Mouse (Mus musculus) midbrain, embryonic 12.5 days (tissue): Measurements from ENCODE around the gene Gnat1. TPM values are rescaled to one million over a fixed set of nuclear protein-coding genes. Genes with fewer than 3 reads are reported as not detected.

Experiments used
- ATAC-seq: fragments of 200-750 bp; cut with Nextera tagmentation; 2 replicates; pipeline ENCODE4 v1.8.0; 2017; ENCODE audit warnings: low read depth, moderate TSS enrichment, moderate library complexity; ENCODE audit not compliant: low FRiP score
- H3K27ac ChIP-seq: fragments of 300-500 bp; sonication (generic); replicated peaks from 2 replicates; pipeline ENCODE4 v1.5.1; 2016; ENCODE audit warnings: mild to moderate bottlenecking
- H3K27me3 ChIP-seq: fragments of 300-500 bp; sonication (generic); 2 replicates; pipeline ENCODE4 v1.6.1; 2016; ENCODE audit warnings: mild to moderate bottlenecking
- H3K36me3 ChIP-seq: fragments of 300-500 bp; sonication (generic); 2 replicates; pipeline ENCODE4 v1.6.1; 2016
- H3K4me1 ChIP-seq: fragments of 300-500 bp; sonication (generic); 2 replicates; pipeline ENCODE4 v1.6.1; 2016
- H3K4me2 ChIP-seq: fragments of 300-500 bp; sonication (generic); replicated peaks from 2 replicates; pipeline ENCODE4 v1.6.1; 2016; ENCODE audit warnings: mild to moderate bottlenecking, moderate library complexity
- H3K4me3 ChIP-seq: fragments of 300-500 bp; sonication (generic); 2 replicates; pipeline ENCODE4 v1.5.1; 2016; ENCODE audit warnings: mild to moderate bottlenecking
- H3K9ac ChIP-seq: fragments of 300-500 bp; sonication (generic); replicated peaks from 2 replicates; pipeline ENCODE4 v1.6.1; 2016; ENCODE audit warnings: mild to moderate bottlenecking, moderate library complexity
- H3K9me3 ChIP-seq: fragments of 300-500 bp; sonication (generic); 2 replicates; pipeline ENCODE4 v1.6.1; 2016; ENCODE audit warnings: mild to moderate bottlenecking
- WGBS: fragments of 180-500 bp; shearing (Covaris S2); methylation state at CpG from one replicate; pipeline ENCODE4 v1.1.7; 2016; 5-methylcytosine and 5-hydroxymethylcytosine counted together
- polyA plus RNA-seq: library from polyadenylated mRNA; unstranded; fragments of >200 nt; fragmentation: Nextera tagmentation; extraction: Ambion mirVana; gene quantifications from 2 replicates; pipeline ENCODE4 v1.2.1, GENCODE M21; 2016

Gene Gnat1
- polyA plus RNA-seq, 1 experiment from 2014 or later = 1.9 TPM

DNA sequence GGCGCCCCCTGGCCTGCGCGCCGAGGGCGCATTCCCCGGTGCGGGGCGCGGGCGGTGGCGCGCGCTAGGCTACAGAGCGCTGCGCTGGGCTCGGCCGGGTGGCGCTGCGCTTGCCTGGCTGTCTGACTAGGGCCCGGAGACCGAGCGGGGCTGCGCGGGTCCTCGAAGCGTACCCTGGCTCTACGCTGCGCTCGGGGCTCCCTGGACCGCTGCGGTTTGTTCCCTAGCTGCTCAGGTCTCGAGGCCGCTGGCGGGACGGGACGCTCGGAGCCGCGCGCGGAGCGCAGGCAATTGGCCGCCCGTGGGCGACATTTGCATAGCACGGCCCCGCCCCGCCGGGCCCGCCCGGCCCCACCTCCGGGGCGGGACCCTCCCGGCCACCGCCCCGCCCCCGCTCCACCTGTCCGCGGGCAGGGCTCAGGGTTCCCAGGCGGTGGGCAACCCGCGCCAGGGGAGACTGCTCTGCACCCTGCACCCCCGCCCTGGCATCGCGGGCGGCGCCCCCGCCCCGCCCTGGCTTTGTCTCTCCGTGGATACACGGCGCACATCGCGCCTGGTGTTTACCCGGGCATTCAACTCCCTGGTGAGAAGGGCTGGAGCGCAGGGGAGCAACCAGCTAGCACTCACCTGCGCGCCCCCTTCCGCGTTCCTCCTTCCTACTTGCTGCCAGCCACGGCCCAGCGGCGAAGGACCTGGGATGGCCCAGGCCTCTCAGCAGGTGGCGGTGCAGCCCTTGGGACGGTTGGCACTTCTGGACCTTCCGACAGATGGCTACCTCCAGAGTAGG is 30.4 kb upstream of the Gnat1 start, which contains the start of gene Sema3f:
Gene Sema3f, minus strand, starts transcription at position 779 of the 787 bp plus-strand sequence.
- H3K27me3 ChIP-seq = peaks cover 41% of the 10 kb centered on the region
- peak within 1 kb of the TSS; percentile 94 for H3K4me2 ChIP-seq
- peak within 1 kb of the TSS; percentile 90 for H3K27ac ChIP-seq
- peaks cover 58% of the 10 kb centered on the region for H3K4me1 ChIP-seq
- peak; percentile 72 for ATAC-seq
- no peaks in the 10 kb centered on the region for H3K9me3 ChIP-seq
- 2% methylated on average over 83 of the region's 86 CpGs for WGBS
- 0 out of 2 replicates have a peak, but pooled peaks cover 4% of the 10 kb centered on the region for H3K36me3 ChIP-seq
- H3K4me3 ChIP-seq = peak within 1 kb of the TSS; percentile 85
- peak within 1 kb of the TSS; percentile 94 for H3K9ac ChIP-seq

DNA sequence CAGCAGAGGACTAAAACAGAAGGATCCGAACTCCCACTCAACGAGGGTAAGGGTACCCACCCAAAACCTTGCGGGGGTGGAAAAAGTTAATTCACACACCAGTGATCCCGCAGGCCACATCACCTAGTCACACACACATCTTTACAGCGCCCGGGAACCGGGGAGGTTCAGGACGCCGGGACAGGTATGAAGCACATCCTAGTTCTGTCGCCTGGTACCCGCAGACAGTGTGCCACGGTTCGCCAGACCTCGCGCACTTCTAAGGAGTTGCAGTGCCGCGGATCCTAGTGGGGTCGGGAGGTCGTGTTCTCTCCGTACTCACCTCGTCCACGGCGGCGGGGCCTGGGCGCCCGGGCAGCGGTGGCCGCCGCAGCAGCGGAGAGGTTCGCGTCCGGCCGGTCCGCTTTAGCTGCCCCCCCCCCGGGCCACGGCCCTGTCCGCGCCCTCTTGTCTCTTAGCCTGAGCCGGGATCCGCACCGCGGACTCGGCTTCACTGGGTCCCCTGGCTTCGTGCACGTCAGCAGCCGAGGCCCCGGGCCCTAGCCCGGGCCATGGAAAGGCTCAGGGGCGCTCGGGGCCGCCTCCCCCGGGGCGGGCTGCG is 29.7 kb upstream of the Gnat1 start:
- Histone ChIP-seq H3K4me2 (peak overlapping the region; percentile 94), H3K27ac (peak overlapping the region; percentile 90), H3K9me3 (no peaks in the 10 kb centered on the region), H3K27me3 (peaks cover 41% of the 10 kb centered on the region), H3K4me3 (peak overlapping the region; percentile 85), H3K9ac (peak overlapping the region; percentile 94), H3K36me3 (peaks cover 11% of the 10 kb centered on the region; the same call in 1 of the 2 replicates), H3K4me1 (peaks cover 57% of the 10 kb centered on the region)
- peak; percentile 9; the same call in 1 of the 2 replicates for ATAC-seq
- under 1% methylated on average over 55 of the region's 55 CpGs for WGBS

DNA sequence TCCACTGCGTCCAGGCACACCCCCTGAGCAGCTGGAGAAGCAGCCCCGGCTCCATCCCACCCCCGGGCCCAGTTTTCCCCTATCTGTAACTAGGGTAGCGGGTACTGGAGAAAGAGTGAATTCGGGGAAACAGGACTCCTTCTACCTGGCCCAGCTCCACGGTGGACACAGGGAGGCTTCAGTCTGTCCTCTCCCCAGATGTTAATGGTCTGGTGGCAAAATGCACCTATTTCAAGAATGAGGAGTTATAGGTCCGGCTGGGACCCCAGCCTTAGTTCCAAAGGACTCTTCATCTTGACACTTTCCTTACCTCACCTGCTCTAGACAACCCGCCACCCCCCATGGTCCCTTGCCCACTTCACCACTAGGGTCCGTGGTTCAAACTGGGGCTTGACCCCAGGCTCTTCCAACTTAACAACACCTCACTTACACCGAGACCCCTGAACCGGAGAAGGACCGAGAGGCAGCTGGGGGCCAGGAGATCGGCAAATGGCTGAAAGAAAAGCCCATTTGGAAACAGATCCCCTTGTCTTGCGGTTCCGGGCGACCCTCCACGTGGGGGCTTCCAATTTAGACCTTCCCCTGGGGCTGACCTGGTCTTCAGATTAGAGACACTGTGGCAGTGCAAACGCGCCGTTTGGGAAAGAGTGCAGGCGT is 29.1 kb upstream of the Gnat1 start:
- H3K4me1 ChIP-seq = peaks cover 57% of the 10 kb centered on the region

DNA sequence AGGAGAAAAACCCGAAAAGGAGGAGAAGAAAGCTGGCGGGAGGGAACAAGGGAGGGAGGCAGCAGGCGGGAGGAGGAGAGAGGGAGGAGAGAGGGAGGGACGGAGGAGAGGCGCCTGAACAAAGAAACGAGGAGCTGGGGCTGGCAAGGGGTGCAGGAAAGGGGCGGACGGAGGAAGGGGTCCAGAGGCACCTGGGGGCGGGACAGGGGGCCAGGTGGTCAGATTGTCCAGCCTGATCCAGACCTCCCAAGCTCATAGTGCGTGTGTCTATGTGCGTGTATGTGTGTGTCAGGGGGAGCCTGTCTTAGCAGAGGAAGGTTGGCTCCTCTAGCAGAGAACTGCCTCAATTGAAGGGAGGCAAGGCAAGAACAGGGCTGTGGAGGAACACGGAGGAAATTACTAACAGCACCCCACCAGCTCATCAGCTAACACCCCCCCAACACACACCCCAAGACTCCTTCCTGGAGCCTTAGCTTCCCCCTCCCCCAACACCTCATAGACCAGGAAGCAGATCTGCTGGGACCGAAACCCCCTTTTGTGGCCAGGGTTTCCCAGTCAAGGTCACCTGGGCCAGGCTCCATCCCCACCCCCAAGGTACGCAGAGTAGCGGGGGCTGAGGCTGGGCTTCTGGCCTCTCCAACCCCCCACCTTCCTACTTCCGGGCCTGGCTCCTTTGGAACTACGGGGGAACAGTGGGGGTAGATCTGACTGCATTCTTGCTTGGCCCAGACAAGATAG is 28.4 kb upstream of the Gnat1 start:
- 2% methylated on average over 17 of the region's 17 CpGs for WGBS
- Histone ChIP-seq H3K4me1 (peaks cover 58% of the 10 kb centered on the region), H3K4me3 (peak overlapping the region; percentile 85), H3K27me3 (peaks cover 41% of the 10 kb centered on the region), H3K9ac (peak overlapping the region; percentile 94), H3K27ac (peak overlapping the region; percentile 90), H3K4me2 (peak overlapping the region; percentile 94), H3K36me3 (peaks cover 14% of the 10 kb centered on the region; the same call in 1 of the 2 replicates), H3K9me3 (no peaks in the 10 kb centered on the region)
- peak; percentile 20; the same call in 1 of the 2 replicates for ATAC-seq

More for the DNA sequence above, 29.1 kb upstream of the Gnat1 start:
- H3K4me2 ChIP-seq = peak overlapping the region; percentile 94
- H3K27ac ChIP-seq = peak overlapping the region; percentile 90
- H3K27me3 ChIP-seq = peaks cover 41% of the 10 kb centered on the region
- peaks cover 11% of the 10 kb centered on the region; the same call in 1 of the 2 replicates for H3K36me3 ChIP-seq
- H3K9ac ChIP-seq = peak overlapping the region; percentile 94
- H3K4me3 ChIP-seq = peak overlapping the region; percentile 85
- 1% methylated on average over 21 of the region's 21 CpGs for WGBS
- H3K9me3 ChIP-seq = no peaks in the 10 kb centered on the region
- ATAC-seq = no peak

DNA sequence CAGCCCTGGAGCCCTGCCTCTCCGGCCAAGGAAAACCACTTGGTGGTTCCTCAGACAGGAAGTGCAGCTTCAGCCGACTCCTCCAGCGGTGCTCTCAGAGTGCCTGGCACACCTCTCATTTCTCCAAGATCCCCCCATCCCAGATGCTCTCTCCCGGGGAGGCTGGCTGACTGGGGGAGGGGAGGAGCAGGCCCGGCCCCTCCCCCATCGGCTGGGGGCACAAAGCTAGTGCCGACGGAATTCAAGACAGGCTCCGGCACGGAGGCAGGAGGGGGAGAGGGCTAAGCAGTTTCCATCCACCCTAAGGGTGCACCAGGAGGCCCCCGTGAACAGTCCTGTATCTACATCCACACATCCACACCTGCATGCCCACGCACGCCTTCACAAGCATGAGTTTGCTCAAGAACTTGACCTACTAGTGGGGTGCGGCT is 27.3 kb upstream of the Gnat1 start:
- WGBS = under 1% methylated on average over 14 of the region's 14 CpGs
- peaks cover 39% of the 10 kb centered on the region for H3K27me3 ChIP-seq
- H3K4me2 ChIP-seq = peak overlapping the region; percentile 94
- H3K4me3 ChIP-seq = peak overlapping the region; percentile 85
- H3K4me1 ChIP-seq = peaks cover 68% of the 10 kb centered on the region
- ATAC-seq = no peak
- peak overlapping the region; percentile 94 for H3K9ac ChIP-seq
- H3K27ac ChIP-seq = peak overlapping the region; percentile 90
- peaks cover 20% of the 10 kb centered on the region; the same call in 1 of the 2 replicates for H3K36me3 ChIP-seq
- H3K9me3 ChIP-seq = no peaks in the 10 kb centered on the region

DNA sequence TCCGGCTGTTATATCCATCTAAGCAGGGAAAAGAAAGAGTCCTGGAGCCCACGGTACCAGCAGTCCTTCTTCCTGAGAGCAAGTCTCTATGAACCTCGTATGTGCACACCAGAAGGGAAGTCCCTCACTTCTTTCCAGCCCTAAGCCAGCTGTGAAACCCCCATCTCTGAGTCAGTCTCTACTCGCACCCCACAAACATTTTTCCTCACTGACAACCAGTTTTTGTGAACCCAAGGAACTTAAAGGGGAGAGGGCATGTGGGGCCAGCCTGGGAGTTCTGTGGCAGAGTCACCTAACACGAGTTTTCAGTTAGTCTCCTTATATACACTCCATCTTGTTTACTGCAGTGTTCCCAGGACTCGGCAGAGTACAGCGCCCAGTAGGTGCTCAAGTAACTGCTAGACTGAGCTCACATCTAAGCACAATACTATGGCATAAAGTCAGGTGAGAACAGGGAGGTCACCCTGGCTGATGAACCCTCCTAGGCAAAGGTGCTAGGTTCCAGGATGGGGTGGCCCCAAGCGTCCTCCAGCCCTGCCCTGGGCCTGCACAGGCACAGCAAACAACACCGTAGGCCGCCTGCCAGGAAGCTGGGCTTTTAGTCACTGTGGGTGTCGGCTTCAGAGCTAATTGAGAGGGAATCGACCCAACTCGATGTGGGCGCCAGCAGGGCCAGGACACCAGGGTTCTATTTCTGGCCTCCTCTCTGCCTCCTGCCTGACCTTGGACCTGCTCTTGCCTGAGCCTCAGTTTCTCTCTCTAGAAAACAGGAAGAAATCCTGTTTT is 24.0 kb upstream of the Gnat1 start:
- no peak overlapping the region for H3K9ac ChIP-seq
- peak overlapping the region; percentile 35; the same call in 1 of the 2 replicates for H3K27ac ChIP-seq
- peaks cover 20% of the 10 kb centered on the region; the same call in 1 of the 2 replicates for H3K36me3 ChIP-seq
- no peak overlapping the region for H3K4me2 ChIP-seq
- 64% methylated on average over 14 of the region's 14 CpGs for WGBS
- peaks cover 82% of the 10 kb centered on the region for H3K4me1 ChIP-seq
- H3K4me3 ChIP-seq = no peak overlapping the region
- peaks cover 13% of the 10 kb centered on the region for H3K27me3 ChIP-seq
- no peak for ATAC-seq
- no peaks in the 10 kb centered on the region for H3K9me3 ChIP-seq

DNA sequence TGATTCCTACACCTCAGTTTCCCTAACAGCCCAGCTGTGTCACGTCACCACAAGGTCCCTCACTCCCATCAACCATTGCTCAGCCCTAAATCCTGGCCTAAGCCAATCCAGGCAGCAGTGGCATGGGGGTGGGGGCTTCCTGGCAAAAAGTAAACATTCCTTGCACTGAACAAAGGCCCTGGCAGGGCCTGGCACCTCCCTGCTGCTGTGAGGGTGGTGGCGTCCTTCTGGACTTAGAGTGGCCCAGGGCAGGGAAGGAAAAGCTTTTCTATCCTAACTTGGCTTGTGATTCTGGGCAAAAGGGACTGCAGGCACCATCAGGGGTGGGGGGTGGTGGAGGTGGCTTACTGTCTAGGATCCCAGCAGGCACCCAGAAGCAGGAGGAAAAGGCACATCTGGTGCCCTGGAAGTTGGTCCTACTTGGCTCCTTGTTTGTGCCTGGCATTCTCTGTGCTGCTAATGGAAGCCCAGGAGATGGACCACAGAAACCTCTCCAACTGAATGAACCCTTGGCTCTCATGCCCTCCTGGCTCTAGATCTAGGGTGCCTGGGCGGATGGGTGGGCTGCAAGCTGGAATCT is 23.2 kb upstream of the Gnat1 start:
- Histone ChIP-seq H3K9ac (0 out of 2 replicates have a peak overlapping the region, but pooled peaks have one; percentile 34), H3K4me3 (no peak overlapping the region), H3K36me3 (peaks cover 20% of the 10 kb centered on the region; the same call in 1 of the 2 replicates), H3K27me3 (0 out of 2 replicates have a peak, but pooled peaks cover 5% of the 10 kb centered on the region), H3K9me3 (no peaks in the 10 kb centered on the region), H3K4me1 (peaks cover 82% of the 10 kb centered on the region), H3K27ac (peak overlapping the region; percentile 35; the same call in 1 of the 2 replicates), H3K4me2 (no peak overlapping the region)
- ATAC-seq = no peak
- 80% methylated on average over 3 of the region's 3 CpGs for WGBS

DNA sequence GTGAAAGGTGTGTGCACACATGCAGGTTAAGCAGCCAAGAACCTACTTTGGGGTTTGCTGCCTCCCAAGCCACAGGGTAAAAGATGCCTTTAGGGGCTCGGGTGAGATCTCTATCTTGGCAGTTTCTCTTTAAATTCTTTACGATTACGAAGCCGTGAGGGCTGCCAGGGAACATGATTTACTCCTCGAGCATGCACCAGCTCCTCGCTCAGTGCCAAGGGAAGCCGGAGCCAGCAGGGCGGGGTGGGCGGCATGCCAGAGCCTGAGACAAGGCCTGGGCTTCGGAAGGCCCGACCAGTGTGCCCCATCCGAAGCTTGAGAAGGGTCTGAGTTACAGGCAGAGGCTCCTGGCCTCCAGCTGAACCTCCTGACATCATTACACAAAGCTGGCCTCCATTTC is 22.1 kb upstream of the Gnat1 start:
- H3K27me3 ChIP-seq = 0 out of 2 replicates have a peak, but pooled peaks cover 4% of the 10 kb centered on the region
- no peak overlapping the region for H3K4me3 ChIP-seq
- WGBS = 76% methylated on average over 12 of the region's 12 CpGs
- no peak overlapping the region for H3K9ac ChIP-seq
- H3K4me1 ChIP-seq = peaks cover 82% of the 10 kb centered on the region
- 0 out of 2 replicates have a peak overlapping the region, but pooled peaks have one; percentile 26 for H3K27ac ChIP-seq
- no peak for ATAC-seq
- peaks cover 20% of the 10 kb centered on the region; the same call in 1 of the 2 replicates for H3K36me3 ChIP-seq
- no peaks in the 10 kb centered on the region for H3K9me3 ChIP-seq
- no peak overlapping the region for H3K4me2 ChIP-seq

DNA sequence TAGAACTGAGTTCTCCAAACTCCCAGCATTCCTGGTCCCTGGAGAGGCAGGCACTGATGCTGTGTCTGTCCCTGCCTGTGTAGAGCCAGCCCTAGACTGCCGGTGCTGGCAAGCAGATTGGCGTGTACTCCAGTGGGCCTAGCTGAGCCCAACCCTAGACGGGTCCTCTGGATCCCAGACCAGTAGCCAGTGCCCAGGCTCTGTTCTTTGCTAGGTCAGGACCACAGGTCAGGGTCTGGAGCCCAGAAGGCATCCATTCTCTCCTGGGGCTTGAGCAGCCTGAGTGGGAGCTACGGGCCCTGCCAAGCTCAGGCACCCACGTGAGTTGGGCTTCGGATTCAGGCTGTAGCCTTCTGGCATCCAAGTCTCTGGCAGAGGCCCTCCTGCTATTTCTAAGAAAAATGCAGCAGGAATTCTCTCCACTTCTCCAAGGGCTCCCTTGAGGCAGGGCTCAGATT is 20.6 kb upstream of the Gnat1 start:
- Histone ChIP-seq H3K4me2 (peak overlapping the region; percentile 27; the same call in 1 of the 2 replicates), H3K4me1 (peaks cover 85% of the 10 kb centered on the region), H3K9me3 (no peaks in the 10 kb centered on the region), H3K4me3 (no peak overlapping the region), H3K36me3 (peaks cover 23% of the 10 kb centered on the region; the same call in 1 of the 2 replicates), H3K27me3 (no peaks in the 10 kb centered on the region), H3K9ac (peak overlapping the region; percentile 32; the same call in 1 of the 2 replicates), H3K27ac (peak overlapping the region; percentile 50; the same call in 1 of the 2 replicates)
- 35% methylated on average over 6 of the region's 6 CpGs for WGBS
- no peak for ATAC-seq

DNA sequence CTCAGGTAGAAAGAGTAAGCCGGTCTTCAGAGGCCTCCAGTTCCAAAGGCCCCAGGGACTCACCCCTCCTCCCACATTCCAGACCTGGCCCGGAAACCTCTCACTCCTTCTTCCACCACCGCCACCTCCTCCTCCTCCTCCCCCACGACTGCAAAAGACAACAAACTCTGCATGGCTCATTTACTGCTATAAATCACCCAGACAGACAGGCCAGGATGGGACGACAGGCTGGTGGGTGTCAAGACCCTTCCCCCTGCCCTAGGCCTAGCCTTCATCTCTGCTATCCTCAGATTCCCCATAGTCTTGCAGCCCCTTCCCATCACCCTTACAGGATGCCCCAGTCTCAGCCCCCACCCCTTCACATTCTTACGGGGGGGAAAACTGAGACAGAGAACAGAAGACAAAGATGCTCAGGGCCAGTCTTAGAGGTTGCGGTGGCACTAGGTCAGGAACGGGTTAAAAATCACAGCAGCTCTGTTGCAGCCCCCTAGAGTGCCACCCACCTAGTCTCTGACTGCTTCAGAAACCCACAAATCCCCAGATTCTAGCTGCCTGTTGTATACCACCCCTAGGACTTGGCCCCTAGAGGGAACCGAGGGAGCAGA is 20.0 kb upstream of the Gnat1 start:
- no peaks in the 10 kb centered on the region for H3K27me3 ChIP-seq
- WGBS = 6% methylated on average over 9 of the region's 9 CpGs
- H3K36me3 ChIP-seq = peaks cover 23% of the 10 kb centered on the region; the same call in 1 of the 2 replicates
- peak overlapping the region; percentile 27 for H3K4me2 ChIP-seq
- H3K27ac ChIP-seq = peak overlapping the region; percentile 50
- ATAC-seq = no peak
- H3K4me1 ChIP-seq = peaks cover 85% of the 10 kb centered on the region
- H3K9ac ChIP-seq = peak overlapping the region; percentile 32; the same call in 1 of the 2 replicates
- H3K9me3 ChIP-seq = no peaks in the 10 kb centered on the region
- H3K4me3 ChIP-seq = peak overlapping the region; percentile 9; the same call in 1 of the 2 replicates
